Mouse (Mus musculus): ENCODE measurements at regions not wholly inside any gene's neighbourhood (a gene's known extent, or its start where the extent isn't known, plus 50 kb on each side); places are given as distances from the start of the nearest gene placed in this dataset.

GRCm38 (mm10) chr7:39862835-39863234, 345.3 kb downstream of the Zfp619 start:
- Histone ChIP-seq H3K4me1 (ENCODE audit: control insufficient read depth, insufficient read depth, low read length) (no peaks in the 10 kb centered on the region), H3K36me3 (ENCODE audit: control insufficient read depth, insufficient read depth, low read length) (no peaks in the 10 kb centered on the region), H3K27ac (ENCODE audit: insufficient read depth, low read depth, low read length) (no peak overlapping the region), H3K27me3 (replicated peaks; ENCODE audit: control insufficient read depth, insufficient read depth, low read length) (no peaks in the 10 kb centered on the region), H3K4me3 (ENCODE audit: insufficient read depth, low read depth, low read length) (no peak overlapping the region)
- no peak for TF ChIP-seq CTCF (conservative IDR thresholded peaks at IDR 0.05; ENCODE audit: insufficient read depth, insufficient read length, low read depth, low read length)
- TF ChIP-seq POLR2A (IDR thresholded peaks at IDR 0.05; ENCODE audit: low read depth, low read length): no peak
- DNase-seq: peak; percentile 4
- 47% methylated on average over 4 of the region's 4 CpGs for WGBS

- no peaks in the 10 kb centered on the region for H3K27me3 ChIP-seq (replicated peaks; ENCODE audit: control insufficient read depth, insufficient read depth, low read length)
- DNase-seq: no peak
- H3K27ac ChIP-seq (ENCODE audit: insufficient read depth, low read depth, low read length): no peak overlapping the region
- TF ChIP-seq CTCF (conservative IDR thresholded peaks at IDR 0.05; ENCODE audit: insufficient read depth, insufficient read length, low read depth, low read length) (no peak), POLR2A (IDR thresholded peaks at IDR 0.05; ENCODE audit: low read depth, low read length) (no peak)
- no peaks in the 10 kb centered on the region for H3K36me3 ChIP-seq (ENCODE audit: control insufficient read depth, insufficient read depth, low read length)
- H3K4me1 ChIP-seq (ENCODE audit: control insufficient read depth, insufficient read depth, low read length): no peaks in the 10 kb centered on the region
- no peak overlapping the region for H3K4me3 ChIP-seq (ENCODE audit: insufficient read depth, low read depth, low read length)
- WGBS: 88% methylated on average over 3 of the region's 3 CpGs
Observed at GRCm38 (mm10) chr7:39864130-39864529, 346.6 kb downstream of the Zfp619 start.

GRCm38 (mm10) chr7:39864781-39865180, 347.2 kb downstream of the Zfp619 start:
- no peaks in the 10 kb centered on the region for H3K27me3 ChIP-seq (replicated peaks; ENCODE audit: control insufficient read depth, insufficient read depth, low read length)
- WGBS: 63% methylated on average over 3 of the region's 3 CpGs
- no peak for TF ChIP-seq CTCF (conservative IDR thresholded peaks at IDR 0.05; ENCODE audit: insufficient read depth, insufficient read length, low read depth, low read length)
- TF ChIP-seq POLR2A (IDR thresholded peaks at IDR 0.05; ENCODE audit: low read depth, low read length): no peak
- no peak overlapping the region for H3K27ac ChIP-seq (ENCODE audit: insufficient read depth, low read depth, low read length)
- peak; percentile 55 for DNase-seq
- no peaks in the 10 kb centered on the region for H3K4me1 ChIP-seq (ENCODE audit: control insufficient read depth, insufficient read depth, low read length)
- H3K36me3 ChIP-seq (ENCODE audit: control insufficient read depth, insufficient read depth, low read length): no peaks in the 10 kb centered on the region
- no peak overlapping the region for H3K4me3 ChIP-seq (ENCODE audit: insufficient read depth, low read depth, low read length)

- no peak for TF ChIP-seq POLR2A (IDR thresholded peaks at IDR 0.05; ENCODE audit: low read depth, low read length)
- no peak for TF ChIP-seq CTCF (conservative IDR thresholded peaks at IDR 0.05; ENCODE audit: insufficient read depth, insufficient read length, low read depth, low read length)
- Histone ChIP-seq H3K36me3 (ENCODE audit: control insufficient read depth, insufficient read depth, low read length) (no peaks in the 10 kb centered on the region), H3K4me3 (ENCODE audit: insufficient read depth, low read depth, low read length) (no peak overlapping the region), H3K4me1 (ENCODE audit: control insufficient read depth, insufficient read depth, low read length) (no peaks in the 10 kb centered on the region), H3K27me3 (replicated peaks; ENCODE audit: control insufficient read depth, insufficient read depth, low read length) (no peaks in the 10 kb centered on the region), H3K27ac (ENCODE audit: insufficient read depth, low read depth, low read length) (no peak overlapping the region; the same call in 1 of the 2 replicates)
- 65% methylated on average over 6 of the region's 6 CpGs for WGBS
- peak; percentile 23 for DNase-seq
Observed at GRCm38 (mm10) chr7:39866674-39867428, 349.3 kb downstream of the Zfp619 start.

GRCm38 (mm10) chr7:39867451-39867850, 349.9 kb downstream of the Zfp619 start:
- WGBS: 53% methylated on average over 3 of the region's 3 CpGs
- no peaks in the 10 kb centered on the region for H3K27me3 ChIP-seq (replicated peaks; ENCODE audit: control insufficient read depth, insufficient read depth, low read length)
- no peak for DNase-seq
- H3K4me3 ChIP-seq (ENCODE audit: insufficient read depth, low read depth, low read length): no peak overlapping the region
- no peak for TF ChIP-seq POLR2A (IDR thresholded peaks at IDR 0.05; ENCODE audit: low read depth, low read length)
- TF ChIP-seq CTCF (conservative IDR thresholded peaks at IDR 0.05; ENCODE audit: insufficient read depth, insufficient read length, low read depth, low read length): no peak
- H3K27ac ChIP-seq (ENCODE audit: insufficient read depth, low read depth, low read length): no peak overlapping the region
- no peaks in the 10 kb centered on the region for H3K36me3 ChIP-seq (ENCODE audit: control insufficient read depth, insufficient read depth, low read length)
- H3K4me1 ChIP-seq (ENCODE audit: control insufficient read depth, insufficient read depth, low read length): no peaks in the 10 kb centered on the region

- Histone ChIP-seq H3K4me3 (ENCODE audit: insufficient read depth, low read depth, low read length) (no peak overlapping the region), H3K27me3 (replicated peaks; ENCODE audit: control insufficient read depth, insufficient read depth, low read length) (no peaks in the 10 kb centered on the region), H3K4me1 (ENCODE audit: control insufficient read depth, insufficient read depth, low read length) (0 out of 2 replicates have a peak, but pooled peaks cover 2% of the 10 kb centered on the region), H3K36me3 (ENCODE audit: control insufficient read depth, insufficient read depth, low read length) (no peaks in the 10 kb centered on the region), H3K27ac (ENCODE audit: insufficient read depth, low read depth, low read length) (peak overlapping the region; percentile 78)
- TF ChIP-seq POLR2A (IDR thresholded peaks at IDR 0.05; ENCODE audit: low read depth, low read length): no peak
- TF ChIP-seq CTCF (conservative IDR thresholded peaks at IDR 0.05; ENCODE audit: insufficient read depth, insufficient read length, low read depth, low read length): no peak
- WGBS: 14% methylated on average over 1 of the region's 1 CpGs
- DNase-seq: peak; percentile 3
Observed at GRCm38 (mm10) chr7:39882113-39882512, 364.5 kb downstream of the Zfp619 start.

- H3K36me3 ChIP-seq (ENCODE audit: control insufficient read depth, insufficient read depth, low read length): no peaks in the 10 kb centered on the region
- H3K27me3 ChIP-seq (replicated peaks; ENCODE audit: control insufficient read depth, insufficient read depth, low read length): no peaks in the 10 kb centered on the region
- TF ChIP-seq POLR2A (IDR thresholded peaks at IDR 0.05; ENCODE audit: low read depth, low read length): no peak
- TF ChIP-seq CTCF (conservative IDR thresholded peaks at IDR 0.05; ENCODE audit: insufficient read depth, insufficient read length, low read depth, low read length): no peak
- no peaks in the 10 kb centered on the region for H3K4me1 ChIP-seq (ENCODE audit: control insufficient read depth, insufficient read depth, low read length)
- 92% methylated on average over 7 of the region's 7 CpGs for WGBS
- H3K27ac ChIP-seq (ENCODE audit: insufficient read depth, low read depth, low read length): no peak overlapping the region
- no peak overlapping the region for H3K4me3 ChIP-seq (ENCODE audit: insufficient read depth, low read depth, low read length)
- no peak for DNase-seq
Observed at GRCm38 (mm10) chr7:39894208-39894896, 376.8 kb downstream of the Zfp619 start.

Data from kidney, adult 2 months (tissue).